Mouse (Mus musculus) limb, embryonic 12.5 days (tissue): ENCODE data around the gene Fkbp1a. TPM values are rescaled to one million over a fixed set of nuclear protein-coding genes. Genes with fewer than 3 reads are reported as not detected.

Experiments
- ATAC-seq: fragments of 200-750 bp; cut with Nextera tagmentation; 2 replicates; pipeline ENCODE4 v1.8.0; 2017; ENCODE audit warnings: low read depth, moderate TSS enrichment; ENCODE audit not compliant: insufficient number of reproducible peaks, insufficient read depth, low FRiP score, low TSS enrichment
- H3K27ac ChIP-seq: fragments of 300-500 bp; sonication (generic); 2 replicates; pipeline ENCODE4 v1.5.1; 2016; ENCODE audit warnings: mild to moderate bottlenecking, moderate library complexity
- H3K27me3 ChIP-seq: fragments of 300-500 bp; sonication (generic); 2 replicates; pipeline ENCODE4 v1.6.1; 2016; ENCODE audit warnings: mild to moderate bottlenecking, moderate library complexity
- H3K36me3 ChIP-seq: fragments of 300-500 bp; sonication (generic); 2 replicates; pipeline ENCODE4 v1.6.1; 2016; ENCODE audit warnings: mild to moderate bottlenecking, moderate library complexity
- H3K4me1 ChIP-seq: fragments of 300-500 bp; sonication (generic); replicated peaks from 2 replicates; pipeline ENCODE4 v1.6.1; 2016
- H3K4me2 ChIP-seq: fragments of 300-500 bp; sonication (generic); 2 replicates; pipeline ENCODE4 v1.6.1; 2016; ENCODE audit warnings: mild to moderate bottlenecking, moderate library complexity
- H3K4me3 ChIP-seq: fragments of 300-500 bp; sonication (generic); replicated peaks from 2 replicates; pipeline ENCODE4 v1.5.1; 2016; ENCODE audit warnings: mild to moderate bottlenecking
- H3K9ac ChIP-seq: fragments of 300-500 bp; sonication (generic); replicated peaks from 2 replicates; pipeline ENCODE4 v1.6.1; 2016; ENCODE audit warnings: mild to moderate bottlenecking, moderate library complexity
- H3K9me3 ChIP-seq: fragments of 300-500 bp; sonication (generic); 2 replicates; pipeline ENCODE4 v1.6.1; 2016; ENCODE audit warnings: mild to moderate bottlenecking, moderate library complexity
- WGBS: fragments of 180-500 bp; shearing (Covaris S2); methylation state at CpG from one replicate; pipeline ENCODE4 v1.1.7; 2016; 5-methylcytosine and 5-hydroxymethylcytosine counted together
- polyA plus RNA-seq: library from polyadenylated mRNA; unstranded; fragments of >200 nt; fragmentation: Nextera tagmentation; extraction: Ambion mirVana; gene quantifications from 2 replicates; pipeline ENCODE4 v1.2.1, GENCODE M21; 2016

The Fkbp1a gene
- polyA plus RNA-seq = 420 and 428 TPM in 2 replicates

DNA sequence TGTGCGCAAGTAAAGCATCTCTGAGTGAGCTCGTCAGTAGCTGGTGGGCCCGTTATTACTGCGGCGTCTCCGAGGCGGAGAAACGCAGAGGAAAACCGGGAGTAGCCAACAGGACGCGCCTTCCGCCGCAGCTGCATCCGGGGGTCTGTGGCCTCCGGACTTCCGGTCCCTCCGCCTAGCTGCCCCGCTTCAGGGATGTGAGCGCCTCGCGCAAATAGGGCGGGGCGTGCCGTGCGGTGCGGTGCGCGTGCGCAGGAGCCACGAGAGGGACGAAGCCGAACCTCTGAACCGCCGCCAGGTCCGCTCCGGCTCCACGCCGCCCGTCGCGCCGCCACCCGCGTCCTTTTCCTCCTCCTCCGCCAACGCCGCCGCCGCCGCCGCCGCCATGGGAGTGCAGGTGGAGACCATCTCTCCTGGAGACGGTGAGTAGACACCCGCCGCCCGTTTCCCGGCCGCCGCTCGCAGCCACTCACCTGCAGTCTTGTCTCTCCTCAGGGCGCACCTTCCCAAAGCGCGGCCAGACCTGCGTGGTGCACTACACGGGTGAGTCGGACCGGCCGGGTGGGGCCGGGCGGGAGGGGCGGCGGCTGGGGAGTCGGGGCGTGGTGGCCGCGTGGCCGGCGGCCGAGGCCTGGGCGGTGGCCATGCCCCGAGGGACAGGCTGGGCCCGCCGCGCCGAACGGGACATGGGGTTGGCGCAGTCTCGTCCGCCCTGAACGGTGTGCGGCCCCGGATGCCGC, at the start of gene Fkbp1a:
TSS of gene Fkbp1a (plus strand) at position 161 of the 740 bp plus-strand sequence.
- peaks cover 23% of the 10 kb centered on the region for H3K4me1 ChIP-seq
- H3K27me3 ChIP-seq = no peaks in the 10 kb centered on the region
- peaks cover 33% of the 10 kb centered on the region for H3K36me3 ChIP-seq
- peak within 1 kb of the TSS; percentile 96 for H3K4me3 ChIP-seq
- ATAC-seq = peak; percentile 95
- under 1% methylated on average over 84 of the region's 93 CpGs for WGBS
- H3K9me3 ChIP-seq = no peaks in the 10 kb centered on the region
- peak within 1 kb of the TSS; percentile 79 for H3K4me2 ChIP-seq
- peak within 1 kb of the TSS; percentile 90 for H3K9ac ChIP-seq
- peak within 1 kb of the TSS; percentile 96 for H3K27ac ChIP-seq

DNA sequence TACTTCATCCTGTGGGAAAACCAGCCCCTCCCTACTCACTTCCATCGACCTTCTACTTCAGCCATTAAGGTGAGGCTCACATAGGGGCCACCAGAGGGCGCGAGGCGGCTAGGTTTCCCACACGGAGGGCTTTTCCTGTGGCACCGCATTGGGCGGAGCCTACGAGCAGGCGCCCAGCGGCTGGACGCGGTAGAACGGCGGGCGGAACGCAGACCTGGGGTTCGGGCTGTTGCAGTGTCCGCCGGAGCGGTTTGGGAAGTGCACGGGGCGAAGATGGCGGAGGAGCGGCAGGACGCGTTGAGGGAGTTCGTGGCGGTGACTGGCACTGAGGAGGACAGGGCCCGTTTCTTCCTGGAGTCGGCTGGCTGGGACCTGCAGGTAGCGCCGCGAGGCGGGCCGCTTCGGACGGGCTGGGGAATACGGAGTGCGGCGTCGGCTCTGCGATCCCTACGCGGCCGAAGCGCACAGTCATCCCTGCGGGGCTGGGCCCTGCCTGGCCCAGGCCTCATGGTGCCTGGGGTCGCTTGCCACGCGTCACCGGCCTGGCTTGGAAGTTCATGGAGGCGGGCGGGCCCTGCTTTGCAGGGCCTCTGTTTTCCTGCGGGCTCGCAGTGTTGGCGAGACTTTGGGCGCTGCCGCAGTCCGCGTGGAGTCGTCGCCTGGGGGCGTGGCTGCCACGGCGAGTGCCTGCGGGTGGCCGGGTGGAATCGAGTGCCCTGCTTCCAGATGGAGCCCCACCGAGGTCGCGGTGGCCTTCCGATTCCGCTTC, 48.1 kb upstream of the Fkbp1a start, which contains the start of gene Nsfl1c:
TSS of gene Nsfl1c (plus strand) at position 148 of the 769 bp plus-strand sequence.
- Histone ChIP-seq H3K4me3 (peak within 1 kb of the TSS; percentile 96), H3K9me3 (no peaks in the 10 kb centered on the region), H3K36me3 (peaks cover 30% of the 10 kb centered on the region), H3K4me1 (peaks cover 8% of the 10 kb centered on the region), H3K27ac (peak within 1 kb of the TSS; percentile 72; the same call in 1 of the 2 replicates), H3K27me3 (no peaks in the 10 kb centered on the region), H3K9ac (peak within 1 kb of the TSS; percentile 91), H3K4me2 (peak within 1 kb of the TSS; percentile 80)
- ATAC-seq = peak; percentile 99
- WGBS = under 1% methylated on average over 73 of the region's 73 CpGs

DNA sequence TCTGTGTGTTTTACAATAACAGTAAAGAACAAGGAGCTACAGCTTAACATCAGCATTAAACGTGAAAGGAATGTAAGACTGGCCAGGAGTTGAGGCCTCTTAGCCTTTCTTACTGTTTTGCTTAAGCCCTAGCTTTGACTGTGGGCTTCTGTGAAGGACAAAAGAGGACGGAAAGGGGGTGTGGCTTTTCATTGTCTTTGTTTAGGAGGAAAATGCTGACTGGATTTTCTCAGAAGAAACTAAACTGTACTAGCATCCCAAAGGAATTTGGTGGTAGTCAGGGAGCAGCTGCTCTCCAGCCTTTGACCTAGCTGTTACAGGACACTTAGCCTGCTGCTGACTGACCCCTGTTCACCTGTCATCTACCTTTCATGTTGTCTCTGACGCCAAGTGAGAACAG, 43.9 kb upstream of the Fkbp1a start:
- Histone ChIP-seq H3K36me3 (peaks cover 65% of the 10 kb centered on the region), H3K4me2 (no peak overlapping the region), H3K9ac (no peak overlapping the region), H3K4me1 (peaks cover 8% of the 10 kb centered on the region), H3K9me3 (no peaks in the 10 kb centered on the region), H3K27me3 (no peaks in the 10 kb centered on the region), H3K27ac (no peak overlapping the region), H3K4me3 (no peak overlapping the region)
- no peak for ATAC-seq
- 76% methylated on average over 3 of the region's 3 CpGs for WGBS

- H3K36me3 ChIP-seq = peaks cover 84% of the 10 kb centered on the region
- H3K27ac ChIP-seq = no peak overlapping the region
- H3K27me3 ChIP-seq = no peaks in the 10 kb centered on the region
- no peaks in the 10 kb centered on the region; the same call in 1 of the 2 replicates for H3K4me1 ChIP-seq
- H3K4me2 ChIP-seq = no peak overlapping the region
- no peak overlapping the region for H3K9ac ChIP-seq
- ATAC-seq = no peak
- WGBS = 91% methylated on average over 6 of the region's 6 CpGs
- no peak overlapping the region for H3K4me3 ChIP-seq
- H3K9me3 ChIP-seq = no peaks in the 10 kb centered on the region
Observed at GRCm38 (mm10) chr2:151500442-151501007, 41.8 kb upstream of the Fkbp1a start.

- 78% methylated on average over 4 of the region's 4 CpGs for WGBS
- H3K36me3 ChIP-seq = peaks cover 90% of the 10 kb centered on the region
Observed at GRCm38 (mm10) chr2:151504226-151504625, 38.1 kb upstream of the Fkbp1a start.

GRCm38 (mm10) chr2:151512199-151512598, 30.1 kb upstream of the Fkbp1a start:
- Histone ChIP-seq H3K4me3 (no peak overlapping the region), H3K4me1 (no peaks in the 10 kb centered on the region), H3K9me3 (no peaks in the 10 kb centered on the region), H3K27me3 (no peaks in the 10 kb centered on the region), H3K36me3 (peaks cover 98% of the 10 kb centered on the region), H3K9ac (no peak overlapping the region), H3K27ac (no peak overlapping the region), H3K4me2 (no peak overlapping the region)
- ATAC-seq = no peak

More at GRCm38 (mm10) chr2:151504226-151504625, 38.1 kb upstream of the Fkbp1a start:
- Histone ChIP-seq H3K4me2 (no peak overlapping the region), H3K4me3 (no peak overlapping the region), H3K27ac (no peak overlapping the region), H3K9ac (no peak overlapping the region), H3K9me3 (no peaks in the 10 kb centered on the region), H3K4me1 (no peaks in the 10 kb centered on the region), H3K27me3 (no peaks in the 10 kb centered on the region)
- ATAC-seq = no peak

DNA sequence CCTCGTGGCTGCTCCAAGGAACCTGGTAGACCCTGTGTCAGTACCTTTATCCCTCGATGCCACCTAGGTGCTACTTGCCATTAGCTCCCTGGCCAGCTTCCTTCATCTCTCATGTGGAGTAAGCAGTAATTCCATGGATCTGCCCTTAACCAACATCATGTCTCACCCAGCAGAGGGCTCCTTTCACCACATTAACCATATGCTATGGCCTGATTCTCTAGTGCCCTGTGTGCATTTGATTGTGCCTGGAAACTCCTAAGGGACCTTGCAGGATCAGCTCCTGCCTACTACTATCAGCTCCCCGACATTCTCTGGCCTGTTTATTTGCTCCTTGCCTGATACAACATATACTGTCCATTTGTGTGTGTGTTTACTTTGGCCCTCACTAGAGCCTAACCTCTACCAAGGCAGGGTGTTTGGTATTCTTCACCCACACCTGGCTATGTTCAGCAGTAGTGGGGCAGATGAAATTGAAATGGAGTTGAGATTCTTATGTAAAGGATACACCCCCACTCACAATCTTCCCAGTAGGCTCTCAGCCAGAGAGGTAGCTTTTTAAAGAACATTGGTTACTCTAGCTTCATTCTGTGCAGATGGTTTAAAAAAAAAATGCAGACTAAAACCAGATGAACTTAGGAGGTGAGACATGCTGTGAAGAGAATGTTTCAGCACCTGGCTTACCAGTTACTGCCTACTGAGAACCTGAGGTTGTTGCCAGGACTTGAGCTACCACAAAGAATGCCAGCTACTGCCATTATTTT, 28.6 kb upstream of the Fkbp1a start:
- no peak for ATAC-seq
- Histone ChIP-seq H3K27ac (no peak overlapping the region), H3K4me2 (no peak overlapping the region), H3K36me3 (peaks cover 90% of the 10 kb centered on the region), H3K27me3 (no peaks in the 10 kb centered on the region), H3K9me3 (no peaks in the 10 kb centered on the region), H3K4me1 (no peaks in the 10 kb centered on the region), H3K4me3 (no peak overlapping the region), H3K9ac (no peak overlapping the region)
- WGBS = 83% methylated on average over 3 of the region's 3 CpGs

GRCm38 (mm10) chr2:151519000-151519399, 23.3 kb upstream of the Fkbp1a start:
- Histone ChIP-seq H3K27ac (no peak overlapping the region), H3K27me3 (no peaks in the 10 kb centered on the region), H3K9me3 (no peaks in the 10 kb centered on the region), H3K4me1 (no peaks in the 10 kb centered on the region), H3K4me3 (no peak overlapping the region), H3K4me2 (no peak overlapping the region), H3K36me3 (peaks cover 59% of the 10 kb centered on the region), H3K9ac (no peak overlapping the region)
- 96% methylated on average over 2 of the region's 2 CpGs for WGBS
- ATAC-seq = no peak

- ATAC-seq = no peak
- Histone ChIP-seq H3K9me3 (no peaks in the 10 kb centered on the region), H3K4me1 (no peaks in the 10 kb centered on the region), H3K4me2 (no peak overlapping the region), H3K36me3 (peaks cover 21% of the 10 kb centered on the region), H3K9ac (no peak overlapping the region), H3K4me3 (no peak overlapping the region), H3K27me3 (no peaks in the 10 kb centered on the region), H3K27ac (no peak overlapping the region)
- 75% methylated on average over 4 of the region's 4 CpGs for WGBS
Observed at GRCm38 (mm10) chr2:151524324-151525041, 17.8 kb upstream of the Fkbp1a start.

- H3K4me2 ChIP-seq = no peak overlapping the region
- peaks cover 11% of the 10 kb centered on the region for H3K36me3 ChIP-seq
- H3K4me1 ChIP-seq = no peaks in the 10 kb centered on the region
- no peak for ATAC-seq
- no peak overlapping the region for H3K4me3 ChIP-seq
- 60% methylated on average over 2 of the region's 2 CpGs for WGBS
- H3K9ac ChIP-seq = no peak overlapping the region
- no peaks in the 10 kb centered on the region for H3K9me3 ChIP-seq
- H3K27me3 ChIP-seq = no peaks in the 10 kb centered on the region
- H3K27ac ChIP-seq = no peak overlapping the region
Observed at GRCm38 (mm10) chr2:151525520-151525919, 16.8 kb upstream of the Fkbp1a start.
